Mouse (Mus musculus): ENCODE measurements around the gene Smtn. TPM values are rescaled to one million over a fixed set of nuclear protein-coding genes. Genes with fewer than 3 reads are reported as not detected.

Smtn gene
- polyA plus RNA-seq, 2 experiments = 59.0 to 79.6 TPM

- Histone ChIP-seq H3K36me3 (ENCODE audit: control insufficient read depth, insufficient read depth, low read length) (peaks cover 23% of the 10 kb centered on the region), H3K9ac (ENCODE audit: low read depth, low read length, severe bottlenecking) (no peak overlapping the region), H3K9me3 (ENCODE audit: control insufficient read depth, low read length) (no peaks in the 10 kb centered on the region), H3K4me3 (replicated peaks; ENCODE audit: low read length) (peak overlapping the region; percentile 64), H3K27me3 (ENCODE audit: control insufficient read depth, insufficient read depth, low read length) (no peaks in the 10 kb centered on the region), H3K4me2 (replicated peaks; ENCODE audit: low read depth, low read length, severe bottlenecking) (peak overlapping the region; percentile 76), H3K4me1 (ENCODE audit: control insufficient read depth, insufficient read depth, low read length) (peaks cover 29% of the 10 kb centered on the region), H3K27ac (replicated peaks; ENCODE audit: low read depth, low read length) (no peak overlapping the region)
- no peak for DNase-seq (ENCODE audit: low spot score)
- TF ChIP-seq POLR2A (IDR thresholded peaks at IDR 0.05; ENCODE audit: borderline replicate concordance, extremely low read depth, insufficient read depth, insufficient read length) = no peak
- ATAC-seq (ENCODE audit: low FRiP score, low read depth) = no peak
- 95% methylated on average over 3 of the region's 3 CpGs for WGBS
These were observed 2.7 kb downstream of the Smtn start for GRCm38 (mm10) chr11:3537711-3538110.

DNA sequence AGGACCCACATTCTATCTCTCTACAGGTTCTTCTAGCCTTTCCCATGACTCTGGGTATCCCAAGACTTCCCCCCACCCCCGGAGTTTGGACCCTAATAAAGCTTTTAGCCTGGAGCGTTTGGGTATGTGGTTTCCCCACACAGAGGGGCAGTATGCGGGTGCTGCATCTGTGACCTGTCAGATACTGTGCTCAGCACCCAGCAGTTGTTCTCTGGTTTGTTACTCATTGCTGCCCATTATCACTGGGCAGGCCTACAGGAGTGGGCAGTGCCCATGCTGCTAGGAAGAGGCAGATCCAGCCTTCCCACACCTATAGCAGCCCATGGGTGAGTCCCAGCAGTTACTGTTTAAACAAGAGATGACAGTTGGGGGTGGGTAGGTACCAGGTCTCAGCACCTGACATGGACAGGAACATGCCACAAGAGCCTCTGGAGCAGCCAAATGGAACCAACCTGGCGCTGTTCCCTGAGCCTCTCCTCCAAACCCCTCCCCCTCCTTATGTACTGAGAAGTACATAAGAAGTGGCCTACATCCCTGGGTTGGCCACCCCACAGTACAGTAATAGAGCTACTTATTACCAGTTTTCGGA, 3.6 kb downstream of the Smtn start:
- peak overlapping the region; percentile 44; the same call in 1 of the 2 replicates for H3K4me3 ChIP-seq (replicated peaks; ENCODE audit: low read length)
- peak overlapping the region; percentile 62; the same call in 1 of the 2 replicates for H3K4me2 ChIP-seq (replicated peaks; ENCODE audit: low read depth, low read length, severe bottlenecking)
- no peaks in the 10 kb centered on the region for H3K9me3 ChIP-seq (ENCODE audit: control insufficient read depth, low read length)
- no peak for TF ChIP-seq POLR2A (IDR thresholded peaks at IDR 0.05; ENCODE audit: borderline replicate concordance, extremely low read depth, insufficient read depth, insufficient read length)
- H3K27ac ChIP-seq (replicated peaks; ENCODE audit: low read depth, low read length) = no peak overlapping the region
- H3K36me3 ChIP-seq (ENCODE audit: control insufficient read depth, insufficient read depth, low read length) = peaks cover 32% of the 10 kb centered on the region
- DNase-seq (ENCODE audit: low spot score) (no peak), ATAC-seq (ENCODE audit: low FRiP score, low read depth) (no peak)
- H3K27me3 ChIP-seq (ENCODE audit: control insufficient read depth, insufficient read depth, low read length) = no peaks in the 10 kb centered on the region
- H3K9ac ChIP-seq (ENCODE audit: low read depth, low read length, severe bottlenecking) = no peak overlapping the region
- 82% methylated on average over 5 of the region's 5 CpGs for WGBS
- peaks cover 28% of the 10 kb centered on the region for H3K4me1 ChIP-seq (ENCODE audit: control insufficient read depth, insufficient read depth, low read length)

DNA sequence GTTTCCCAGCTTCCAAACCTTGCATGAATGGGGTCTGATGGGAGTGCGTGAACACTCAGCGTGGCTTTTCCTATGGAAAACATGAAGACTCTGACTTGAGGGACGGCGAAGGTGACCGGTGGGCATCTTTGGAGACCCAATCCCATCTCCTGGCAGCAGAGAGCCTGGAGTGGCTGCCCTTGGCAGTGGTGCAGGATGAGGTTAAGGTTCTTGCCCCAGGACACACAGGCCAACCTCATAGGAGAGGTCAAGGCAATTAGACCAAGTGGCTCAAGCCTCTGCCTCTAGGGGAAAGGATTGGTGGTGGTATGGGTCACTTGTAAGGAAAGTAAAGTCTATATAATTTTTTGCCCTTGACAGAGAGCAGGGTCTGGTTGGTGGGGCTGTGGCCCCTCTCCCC, 4.3 kb downstream of the Smtn start:
- Histone ChIP-seq H3K27me3 (ENCODE audit: control insufficient read depth, insufficient read depth, low read length) (no peaks in the 10 kb centered on the region), H3K9ac (ENCODE audit: low read depth, low read length, severe bottlenecking) (peak overlapping the region; percentile 58), H3K9me3 (ENCODE audit: control insufficient read depth, low read length) (no peaks in the 10 kb centered on the region), H3K36me3 (ENCODE audit: control insufficient read depth, insufficient read depth, low read length) (peaks cover 39% of the 10 kb centered on the region), H3K4me3 (replicated peaks; ENCODE audit: low read length) (peak overlapping the region; percentile 44), H3K4me2 (replicated peaks; ENCODE audit: low read depth, low read length, severe bottlenecking) (peak overlapping the region; percentile 62), H3K27ac (replicated peaks; ENCODE audit: low read depth, low read length) (peak overlapping the region; percentile 90), H3K4me1 (ENCODE audit: control insufficient read depth, insufficient read depth, low read length) (peaks cover 28% of the 10 kb centered on the region)
- ATAC-seq (ENCODE audit: low FRiP score, low read depth) (no peak), DNase-seq (ENCODE audit: low spot score) (no peak)
- TF ChIP-seq POLR2A (IDR thresholded peaks at IDR 0.05; ENCODE audit: borderline replicate concordance, extremely low read depth, insufficient read depth, insufficient read length) = no peak
- 32% methylated on average over 5 of the region's 5 CpGs for WGBS

DNA sequence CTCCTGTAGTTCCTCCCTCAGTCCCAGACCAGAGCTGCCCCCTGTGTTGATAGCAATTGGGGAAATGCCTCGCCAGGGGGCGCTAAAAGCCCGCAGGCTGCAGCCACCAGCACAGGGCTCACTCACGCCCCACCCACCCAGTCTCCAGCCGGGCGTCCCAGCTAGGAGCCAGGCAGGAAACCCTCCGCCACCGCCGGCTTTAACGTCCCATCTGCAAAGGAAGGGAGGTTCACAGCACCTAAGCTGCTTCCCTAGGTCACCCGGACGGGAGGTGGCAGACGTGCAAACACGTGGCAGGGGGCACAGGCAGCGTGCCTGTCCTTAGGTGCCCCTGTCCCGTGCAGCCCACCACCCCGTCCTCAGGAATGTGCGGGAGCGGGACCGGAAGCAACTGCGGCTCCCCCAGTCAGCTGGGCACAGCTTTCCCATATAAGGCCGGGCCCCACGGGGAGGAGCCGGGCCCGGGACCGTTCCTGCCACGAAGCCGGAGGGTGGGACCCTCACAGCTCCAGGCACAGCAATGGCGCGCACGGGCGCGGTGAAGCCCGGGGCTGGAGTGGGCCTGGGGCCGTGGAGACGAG, 4.9 kb downstream of the Smtn start:
- Histone ChIP-seq H3K4me1 (ENCODE audit: control insufficient read depth, insufficient read depth, low read length) (peaks cover 28% of the 10 kb centered on the region), H3K9me3 (ENCODE audit: control insufficient read depth, low read length) (no peaks in the 10 kb centered on the region), H3K9ac (ENCODE audit: low read depth, low read length, severe bottlenecking) (peak overlapping the region; percentile 58), H3K4me3 (replicated peaks; ENCODE audit: low read length) (peak overlapping the region; percentile 44), H3K36me3 (ENCODE audit: control insufficient read depth, insufficient read depth, low read length) (peaks cover 45% of the 10 kb centered on the region), H3K27me3 (ENCODE audit: control insufficient read depth, insufficient read depth, low read length) (no peaks in the 10 kb centered on the region), H3K4me2 (replicated peaks; ENCODE audit: low read depth, low read length, severe bottlenecking) (peak overlapping the region; percentile 62), H3K27ac (replicated peaks; ENCODE audit: low read depth, low read length) (peak overlapping the region; percentile 90)
- WGBS = under 1% methylated on average over 35 of the region's 36 CpGs
- peak; percentile 97 for DNase-seq (ENCODE audit: low spot score)
- TF ChIP-seq POLR2A (IDR thresholded peaks at IDR 0.05; ENCODE audit: borderline replicate concordance, extremely low read depth, insufficient read depth, insufficient read length) = peak; percentile 36; the same call in 1 of the 2 replicates
- ATAC-seq (ENCODE audit: low FRiP score, low read depth) = peak; percentile 90

- no peaks in the 10 kb centered on the region for H3K27me3 ChIP-seq (ENCODE audit: control insufficient read depth, insufficient read depth, low read length)
- WGBS = 21% methylated on average over 8 of the region's 8 CpGs
- peak overlapping the region; percentile 44 for H3K4me3 ChIP-seq (replicated peaks; ENCODE audit: low read length)
- peaks cover 28% of the 10 kb centered on the region for H3K4me1 ChIP-seq (ENCODE audit: control insufficient read depth, insufficient read depth, low read length)
- TF ChIP-seq POLR2A (IDR thresholded peaks at IDR 0.05; ENCODE audit: borderline replicate concordance, extremely low read depth, insufficient read depth, insufficient read length) = no peak
- DNase-seq (ENCODE audit: low spot score) = peak; percentile 46
- no peak for ATAC-seq (ENCODE audit: low FRiP score, low read depth)
- peak overlapping the region; percentile 36 for H3K9ac ChIP-seq (ENCODE audit: low read depth, low read length, severe bottlenecking)
- H3K36me3 ChIP-seq (ENCODE audit: control insufficient read depth, insufficient read depth, low read length) = peaks cover 51% of the 10 kb centered on the region
- peak overlapping the region; percentile 90; the same call in 1 of the 2 replicates for H3K27ac ChIP-seq (replicated peaks; ENCODE audit: low read depth, low read length)
- peak overlapping the region; percentile 62 for H3K4me2 ChIP-seq (replicated peaks; ENCODE audit: low read depth, low read length, severe bottlenecking)
- no peaks in the 10 kb centered on the region for H3K9me3 ChIP-seq (ENCODE audit: control insufficient read depth, low read length)
These were observed 5.5 kb downstream of the Smtn start for GRCm38 (mm10) chr11:3534956-3535355.
